Mouse (Mus musculus) bone marrow macrophage, adult 2 months (primary cell): ENCODE data around the gene Anapc10. TPM values are rescaled to one million over a fixed set of nuclear protein-coding genes. Genes with fewer than 3 reads are reported as not detected.

Source experiments
- H3K27ac ChIP-seq: 2 replicates; pipeline ENCODE4 v1.5.1; 2012; ENCODE audit warnings: low read depth, low read length; ENCODE audit not compliant: insufficient read depth
- H3K4me1 ChIP-seq: 2 replicates; pipeline ENCODE4 v1.6.1; 2012; ENCODE audit warnings: low read length; ENCODE audit not compliant: control insufficient read depth, insufficient read depth
- H3K4me3 ChIP-seq: 2 replicates; pipeline ENCODE4 v1.5.1; 2012; ENCODE audit warnings: mild to moderate bottlenecking, low read length, moderate library complexity; ENCODE audit not compliant: insufficient read depth
- CTCF ChIP-seq: IDR thresholded peaks from 2 replicates; pipeline ENCODE4 v1.5.1; 2012; ENCODE audit warnings: low read depth, mild to moderate bottlenecking, low read length, moderate library complexity
- POLR2A ChIP-seq: IDR thresholded peaks from 2 replicates; pipeline ENCODE4 v1.6.1; 2012; ENCODE audit warnings: mild to moderate bottlenecking, low read depth, low read length, borderline replicate concordance
- polyA plus RNA-seq: library from polyadenylated mRNA; stranded (reverse); fragments of >200 nt; gene quantifications from 2 replicates; pipeline ENCODE4 v1.2.4, GENCODE M21; 2012; ENCODE audit not compliant: missing spikeins, insufficient read depth, insufficient read length

Anapc10 gene
- polyA plus RNA-seq, 1 experiment = 21.7 TPM

GRCm38 (mm10) chr8:79826534-79826933, 114.9 kb downstream of the Anapc10 start:
- Histone ChIP-seq H3K4me1 (no peaks in the 10 kb centered on the region), H3K27ac (no peak overlapping the region), H3K4me3 (no peak overlapping the region)
- TF ChIP-seq CTCF (no peak), POLR2A (no peak)

Other genes with a start within 250 kb of the Anapc10 start
- gene Otud4, start 72.2 kb upstream of the Anapc10 start, polyA plus RNA-seq = 26.8 and 30.7 TPM in 2 replicates
- 32.5 and 33.6 TPM in 2 replicates for gene Abce1, start 80 bp upstream of the Anapc10 start, polyA plus RNA-seq